Mouse (Mus musculus) erythroblast, embryonic 14.5 days (primary cell): ENCODE results near the gene Kcnk13.

Experiments
- GATA1 ChIP-seq: IDR thresholded peaks from 2 replicates; pipeline ENCODE4 v1.6.1; 2012; ENCODE audit warnings: low read length, inconsistent platforms, mixed read lengths
- TAL1 ChIP-seq: IDR thresholded peaks from 3 replicates; pipeline ENCODE4 v1.6.1; 2012; ENCODE audit warnings: low read length, inconsistent platforms, mixed read lengths

- no peak for TF ChIP-seq GATA1
- no peak for TF ChIP-seq TAL1
These were observed 25.1 kb upstream of the Kcnk13 start for GRCm38 (mm10) chr12:99939179-99939578.
